Comparison of ENCODE assay signal across 8 mouse cellular contexts in the genomic region with DNA sequence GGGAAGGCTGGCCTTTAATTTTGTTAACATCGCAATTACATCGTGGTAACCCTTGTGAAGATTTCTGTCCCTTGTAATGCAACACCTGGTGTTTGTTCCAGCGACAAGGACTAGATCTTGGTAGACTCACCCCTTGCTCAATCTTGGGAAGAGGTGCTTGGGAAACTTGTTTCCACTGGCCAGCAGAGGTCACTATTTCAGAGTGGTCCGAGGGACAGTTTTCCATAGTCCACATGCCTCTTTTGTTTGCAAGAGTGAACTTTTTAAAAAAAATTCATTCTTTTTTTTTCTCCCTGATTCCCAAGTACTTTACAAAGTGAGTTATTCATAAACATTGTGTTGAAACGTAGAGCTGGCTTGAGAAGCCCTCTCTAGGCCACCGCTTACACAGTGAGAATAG. TPM values are rescaled to one million over a fixed set of nuclear protein-coding genes. Genes with fewer than 3 reads are reported as not detected.
DNase-seq lines count a peak whose midpoint lies in the region; ATAC-seq lines count a peak whose summit lies in the region.

No protein-coding gene starts in this region.

- H3K27me3 ChIP-seq in heart, embryonic 12.5 days (replicated peaks) = 0 out of 2 replicates have a peak, but pooled peaks cover 26% of the 10 kb centered on the region

- H3K9me3 ChIP-seq in heart, embryonic 12.5 days (replicated peaks) = no peaks in the 10 kb centered on the region

- no peak overlapping the region for H3K9ac ChIP-seq in heart, embryonic 12.5 days

- H3K36me3 ChIP-seq in heart, embryonic 12.5 days = peaks cover 13% of the 10 kb centered on the region

- H3K4me2 ChIP-seq in heart, embryonic 12.5 days = peak overlapping the region; percentile 74

- no peak overlapping the region for H3K27ac ChIP-seq in heart, embryonic 12.5 days (ENCODE audit: poor library complexity, severe bottlenecking)

- WGBS in heart, embryonic 12.5 days = 21% methylated on average over 6 of the region's 6 CpGs

- no peak for ATAC-seq in heart, embryonic 12.5 days (ENCODE audit: insufficient number of reproducible peaks, low FRiP score)

- DNase-seq in cerebellum, adult 18-20 months = peak; percentile 28 to 35
- no peak for DNase-seq in cerebellum, adult 11-12 months
- peak; percentile 19 for DNase-seq in right cerebral cortex, adult 18-20 months
- DNase-seq in right cerebral cortex, postnatal 4 days = no peak
- peak; percentile 42 for DNase-seq in liver
- peak; percentile 39 for DNase-seq in retina, postnatal 7 days (ENCODE audit: low read depth, low spot score)
- DNase-seq in thymus, postnatal 10 days (ENCODE audit: low spot score in 2 of 2) = no peak

- H3K4me3 ChIP-seq in heart, embryonic 12.5 days = no peak overlapping the region

- H3K4me1 ChIP-seq in heart, embryonic 12.5 days (replicated peaks) = peaks cover 11% of the 10 kb centered on the region

RNA-seq across cellular contexts. Expression of a gene that starts 12.2 kb away (rescaled TPM):
- polyA plus RNA-seq in heart, embryonic 12.5 days (2016; fragmentation: Nextera tagmentation; extraction: Ambion mirVana) = 0.19 and 0.47 TPM in 2 replicates

RNA-seq across cellular contexts. Expression of a gene that starts 54.6 kb away (rescaled TPM):
- 32.5 and 34.2 TPM in 2 replicates for polyA plus RNA-seq in heart, embryonic 12.5 days (2016; fragmentation: Nextera tagmentation; extraction: Ambion mirVana)

Comparison
In these comparisons a context has a peak if more than half of its experiments do, and no peak if none do; other contexts are left out.
1. DNase-seq: peak in cerebellum, adult 18-20 months (2 of 2), right cerebral cortex, adult 18-20 months (single experiment), liver (single experiment) and retina, postnatal 7 days (single experiment); none in cerebellum, adult 11-12 months (single experiment), right cerebral cortex, postnatal 4 days (single experiment) and thymus, postnatal 10 days (0 of 2).